Mouse (Mus musculus): ENCODE results near the gene Cdk14. TPM values are rescaled to one million over a fixed set of nuclear protein-coding genes. Genes with fewer than 3 reads are reported as not detected.

Gene Cdk14
- polyA plus RNA-seq, 1 experiment from 2014 or later: 15.5 TPM

- H3K79me2 ChIP-seq (ENCODE audit: inconsistent target): no peaks in the 10 kb centered on the region
- H3K27ac ChIP-seq: no peak overlapping the region
- H3K36me3 ChIP-seq (ENCODE audit: inconsistent target): no peaks in the 10 kb centered on the region
- 86% methylated on average over 3 of the region's 3 CpGs for WGBS (ENCODE audit: missing documents)
- H3K4me3 ChIP-seq (ENCODE audit: inconsistent target): no peak overlapping the region
Observed at GRCm38 (mm10) chr5:4878934-4879333, 541.2 kb downstream of the Cdk14 start.

- 95% methylated on average over 4 of the region's 4 CpGs for WGBS (ENCODE audit: missing documents)
- no peaks in the 10 kb centered on the region for H3K36me3 ChIP-seq (ENCODE audit: inconsistent target)
Observed at GRCm38 (mm10) chr5:4877638-4878037, 542.5 kb downstream of the Cdk14 start.

GRCm38 (mm10) chr5:4877131-4877631 lies 542.9 kb downstream of the Cdk14 start:
- WGBS (ENCODE audit: missing documents): 80% methylated on average over 5 of the region's 5 CpGs
- no peak overlapping the region for H3K27ac ChIP-seq
- H3K79me2 ChIP-seq (ENCODE audit: inconsistent target): no peaks in the 10 kb centered on the region
- no peak overlapping the region for H3K4me3 ChIP-seq (ENCODE audit: inconsistent target)
- H3K36me3 ChIP-seq (ENCODE audit: inconsistent target): no peaks in the 10 kb centered on the region

More at GRCm38 (mm10) chr5:4877638-4878037, 542.5 kb downstream of the Cdk14 start:
- Histone ChIP-seq H3K79me2 (ENCODE audit: inconsistent target) (no peaks in the 10 kb centered on the region), H3K4me3 (ENCODE audit: inconsistent target) (no peak overlapping the region), H3K27ac (no peak overlapping the region)

DNA sequence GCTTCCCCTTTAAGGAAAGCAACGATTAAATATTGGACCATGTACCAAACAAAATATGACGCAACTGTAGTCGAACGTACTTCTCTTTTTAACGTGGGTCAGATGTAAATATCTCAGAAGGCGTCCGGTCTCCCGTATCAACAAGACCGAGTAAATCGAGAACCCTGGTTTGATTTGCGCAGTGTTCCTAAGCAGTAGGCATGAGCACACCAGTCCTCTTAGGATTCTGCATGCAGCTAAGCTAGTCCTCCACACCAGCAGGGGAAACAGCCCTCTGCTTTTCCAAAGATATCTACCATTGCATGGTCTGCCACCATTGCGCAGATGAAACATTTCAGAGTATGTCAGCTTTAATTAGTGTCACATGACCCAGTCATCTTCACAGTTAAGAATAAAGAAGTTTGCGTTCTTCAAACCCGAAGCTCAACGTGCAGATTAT lies 543.4 kb downstream of the Cdk14 start:
- Histone ChIP-seq H3K79me2 (ENCODE audit: inconsistent target) (no peaks in the 10 kb centered on the region), H3K36me3 (ENCODE audit: inconsistent target) (no peaks in the 10 kb centered on the region), H3K4me3 (ENCODE audit: inconsistent target) (no peak overlapping the region), H3K27ac (no peak overlapping the region)
- 39% methylated on average over 15 of the region's 15 CpGs for WGBS (ENCODE audit: missing documents)

DNA sequence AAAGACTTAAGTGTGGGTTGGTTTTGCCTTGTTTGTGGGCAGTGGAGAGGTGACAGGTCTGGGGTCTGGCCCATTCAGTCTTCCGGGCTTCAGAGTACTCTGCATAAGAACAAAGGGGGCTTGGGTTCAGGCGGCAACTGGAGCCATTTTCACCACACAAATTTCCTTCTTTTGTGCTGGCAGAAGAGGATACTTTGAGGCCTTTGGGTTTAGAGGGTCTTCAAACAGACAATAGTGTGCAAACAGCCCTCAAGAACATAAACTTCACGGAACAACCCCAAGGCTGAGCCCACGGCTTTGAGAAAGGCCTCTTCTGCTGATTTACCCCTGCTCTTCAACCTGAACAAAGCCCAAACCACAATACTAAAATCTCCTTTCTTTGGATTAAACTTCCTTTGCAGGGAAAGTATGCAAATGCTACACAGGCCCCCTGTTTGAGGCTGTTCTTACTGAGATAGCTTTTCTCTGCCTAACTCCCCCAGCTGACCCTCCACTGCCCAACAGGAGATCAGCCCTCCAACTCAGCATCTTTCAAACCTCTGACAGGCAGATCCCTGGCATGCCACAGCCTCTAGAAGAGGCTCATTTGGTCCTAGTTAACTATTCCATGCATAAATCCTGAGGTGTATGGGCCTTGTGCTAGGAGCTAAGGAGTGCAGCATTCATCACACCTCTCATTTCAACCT lies 549.9 kb downstream of the Cdk14 start:
- 91% methylated on average over 4 of the region's 4 CpGs for WGBS (ENCODE audit: missing documents)
- Histone ChIP-seq H3K79me2 (ENCODE audit: inconsistent target) (no peaks in the 10 kb centered on the region), H3K4me3 (ENCODE audit: inconsistent target) (no peak overlapping the region), H3K36me3 (ENCODE audit: inconsistent target) (no peaks in the 10 kb centered on the region), H3K27ac (no peak overlapping the region)

DNA sequence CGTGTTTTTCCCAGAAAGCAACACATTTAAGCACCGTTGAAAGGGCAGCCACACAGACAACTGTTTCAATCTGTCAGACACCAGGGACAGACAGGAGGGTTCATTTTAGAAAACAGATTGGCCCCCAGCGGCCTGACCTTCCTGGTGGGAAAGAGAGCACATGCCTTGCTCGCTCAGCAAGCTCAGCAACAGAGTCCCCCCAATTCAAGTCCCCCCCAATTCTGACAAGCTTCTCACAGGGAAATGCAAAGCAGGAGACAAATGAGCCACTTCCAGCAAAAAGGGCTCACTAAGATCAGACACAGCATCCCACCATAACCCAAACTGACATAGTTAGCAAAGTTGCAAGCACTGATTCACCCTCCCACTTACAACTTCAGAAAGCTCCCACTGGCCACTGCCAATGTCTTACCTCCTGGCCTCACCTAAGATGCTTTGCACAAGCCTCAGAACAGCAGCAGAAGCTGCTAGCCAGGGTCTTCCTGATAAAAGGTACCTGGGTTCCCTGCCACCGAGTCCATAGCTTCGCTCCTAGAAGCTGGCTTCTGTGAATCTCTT lies 551.5 kb downstream of the Cdk14 start:
- no peak overlapping the region for H3K27ac ChIP-seq
- H3K79me2 ChIP-seq (ENCODE audit: inconsistent target): no peaks in the 10 kb centered on the region
- no peaks in the 10 kb centered on the region for H3K36me3 ChIP-seq (ENCODE audit: inconsistent target)
- WGBS (ENCODE audit: missing documents): 96% methylated on average over 6 of the region's 6 CpGs
- H3K4me3 ChIP-seq (ENCODE audit: inconsistent target): no peak overlapping the region

DNA sequence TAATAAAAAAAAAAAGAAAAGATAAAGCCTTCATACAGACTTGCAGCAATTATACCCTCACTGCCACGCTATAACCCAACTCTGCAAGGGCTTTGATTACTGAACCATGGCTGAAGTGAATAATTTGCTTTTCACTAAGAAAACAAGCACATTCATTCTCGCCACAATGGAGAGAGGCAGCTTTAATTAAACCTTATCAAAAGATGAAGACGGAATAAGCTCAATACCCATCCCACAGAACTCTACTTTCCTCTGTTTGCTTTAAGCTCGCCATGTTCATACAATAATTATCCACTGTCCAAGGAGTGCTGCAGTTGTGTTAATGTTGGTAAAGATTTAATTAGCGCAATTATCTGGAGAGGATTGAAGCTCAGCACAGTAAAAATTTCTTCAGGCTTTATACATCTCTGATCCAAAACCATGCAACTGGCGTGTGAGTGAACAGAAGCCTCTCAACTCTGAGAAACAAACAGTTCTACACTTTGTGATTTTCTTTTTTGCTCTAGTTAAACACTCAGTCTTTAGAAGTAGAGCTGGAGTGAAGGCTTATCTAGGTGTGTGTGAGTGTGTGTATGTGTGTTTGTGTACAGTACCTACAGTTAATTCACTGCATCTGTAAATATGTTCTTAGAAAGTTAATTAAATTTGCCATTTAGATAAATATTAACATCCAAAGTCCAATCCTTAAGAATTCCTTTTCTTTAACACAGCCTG lies 552.1 kb downstream of the Cdk14 start:
- WGBS (ENCODE audit: missing documents): 97% methylated on average over 6 of the region's 6 CpGs
- Histone ChIP-seq H3K79me2 (ENCODE audit: inconsistent target) (no peaks in the 10 kb centered on the region), H3K27ac (no peak overlapping the region), H3K36me3 (ENCODE audit: inconsistent target) (no peaks in the 10 kb centered on the region), H3K4me3 (ENCODE audit: inconsistent target) (no peak overlapping the region)

- Histone ChIP-seq H3K27ac (no peak overlapping the region), H3K4me3 (ENCODE audit: inconsistent target) (no peak overlapping the region), H3K36me3 (ENCODE audit: inconsistent target) (no peaks in the 10 kb centered on the region), H3K79me2 (ENCODE audit: inconsistent target) (no peaks in the 10 kb centered on the region)
- 92% methylated on average over 7 of the region's 8 CpGs for WGBS (ENCODE audit: missing documents)
Observed at GRCm38 (mm10) chr5:4866945-4867344, 553.2 kb downstream of the Cdk14 start.

DNA sequence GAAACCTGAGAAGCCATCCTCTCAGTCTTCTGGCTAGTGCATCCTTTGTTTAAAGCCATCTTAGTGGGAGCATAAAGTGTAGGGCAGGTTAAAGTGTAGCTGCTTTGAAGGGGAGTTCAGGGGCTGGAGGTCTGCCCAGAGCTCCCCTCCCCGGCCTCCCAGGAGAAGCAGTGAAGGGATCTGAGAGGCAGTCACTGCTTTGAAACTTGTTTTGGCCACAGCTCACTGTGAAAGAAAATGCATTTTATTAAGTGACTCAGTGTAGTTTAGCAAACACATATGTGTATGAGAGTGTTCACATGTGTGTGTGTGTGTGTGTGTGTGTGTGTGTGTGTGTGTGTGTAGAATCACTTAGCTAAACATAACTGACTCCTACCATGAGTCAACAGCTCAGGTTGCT lies 554.0 kb downstream of the Cdk14 start:
- WGBS (ENCODE audit: missing documents): 78% methylated on average over 1 of the region's 1 CpGs
- no peak overlapping the region for H3K4me3 ChIP-seq (ENCODE audit: inconsistent target)
- no peaks in the 10 kb centered on the region for H3K79me2 ChIP-seq (ENCODE audit: inconsistent target)
- no peaks in the 10 kb centered on the region for H3K36me3 ChIP-seq (ENCODE audit: inconsistent target)
- no peak overlapping the region for H3K27ac ChIP-seq

DNA sequence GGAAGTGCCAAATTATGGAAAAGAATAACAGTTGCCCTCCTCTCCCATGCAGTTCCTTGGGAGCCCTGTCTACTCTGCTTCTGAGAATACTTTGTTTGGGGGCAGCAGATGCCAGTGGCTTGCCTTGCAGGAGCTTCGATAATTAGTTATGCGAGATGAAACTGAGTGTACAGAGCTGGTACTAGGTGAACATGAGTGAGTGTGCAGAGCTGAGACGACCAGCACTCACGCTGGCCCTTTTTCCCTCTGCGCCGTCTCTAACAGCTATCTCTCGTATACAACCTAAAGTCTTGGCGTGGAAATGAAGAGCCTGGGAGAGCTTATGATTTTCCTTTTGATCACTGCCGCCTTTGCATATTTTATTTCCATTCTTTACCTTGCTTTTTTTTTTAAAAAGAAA lies 558.5 kb downstream of the Cdk14 start:
- H3K79me2 ChIP-seq (ENCODE audit: inconsistent target): no peaks in the 10 kb centered on the region
- WGBS (ENCODE audit: missing documents): 93% methylated on average over 9 of the region's 9 CpGs
- H3K36me3 ChIP-seq (ENCODE audit: inconsistent target): no peaks in the 10 kb centered on the region
- no peak overlapping the region for H3K4me3 ChIP-seq (ENCODE audit: inconsistent target)
- H3K27ac ChIP-seq: no peak overlapping the region

- no peak overlapping the region for H3K27ac ChIP-seq
- whole genome bisulfite sequencing (ENCODE audit: missing documents): 100% methylated on average over 2 of the region's 2 CpGs
- H3K79me2 ChIP-seq (ENCODE audit: inconsistent target): no peaks in the 10 kb centered on the region
- no peak overlapping the region for H3K4me3 ChIP-seq (ENCODE audit: inconsistent target)
- H3K36me3 ChIP-seq (ENCODE audit: inconsistent target): no peaks in the 10 kb centered on the region
Observed at GRCm38 (mm10) chr5:4861141-4861540, 559.0 kb downstream of the Cdk14 start.

- 97% methylated on average over 5 of the region's 5 CpGs for WGBS (ENCODE audit: missing documents)
- Histone ChIP-seq H3K4me3 (ENCODE audit: inconsistent target) (no peak overlapping the region), H3K27ac (no peak overlapping the region), H3K36me3 (ENCODE audit: inconsistent target) (no peaks in the 10 kb centered on the region), H3K79me2 (ENCODE audit: inconsistent target) (no peaks in the 10 kb centered on the region)
Observed at GRCm38 (mm10) chr5:4858032-4858641, 562.0 kb downstream of the Cdk14 start.

- WGBS (ENCODE audit: missing documents): 58% methylated on average over 2 of the region's 2 CpGs
- H3K4me3 ChIP-seq (ENCODE audit: inconsistent target): no peak overlapping the region
- no peaks in the 10 kb centered on the region for H3K79me2 ChIP-seq (ENCODE audit: inconsistent target)
Observed at GRCm38 (mm10) chr5:4853503-4853902, 566.6 kb downstream of the Cdk14 start.

GRCm38 (mm10) chr5:4852711-4853320 lies 567.3 kb downstream of the Cdk14 start:
- Histone ChIP-seq H3K79me2 (ENCODE audit: inconsistent target) (no peaks in the 10 kb centered on the region), H3K27ac (peak overlapping the region; percentile 29), H3K4me3 (ENCODE audit: inconsistent target) (no peak overlapping the region), H3K36me3 (ENCODE audit: inconsistent target) (no peaks in the 10 kb centered on the region)
- 89% methylated on average over 6 of the region's 6 CpGs for WGBS (ENCODE audit: missing documents)

More at GRCm38 (mm10) chr5:4853503-4853902, 566.6 kb downstream of the Cdk14 start:
- Histone ChIP-seq H3K36me3 (ENCODE audit: inconsistent target) (no peaks in the 10 kb centered on the region), H3K27ac (peak overlapping the region; percentile 29)
